Mouse (Mus musculus) heart, adult 2 months (tissue): Measurements from ENCODE around the gene Psmd9. TPM values are rescaled to one million over a fixed set of nuclear protein-coding genes. Genes with fewer than 3 reads are reported as not detected.
A peak's percentile ranks its signal among the peaks of the same experiment; 100 is the strongest.

ENCODE experiments used
- DNase-seq, 2 experiments: peaks; one replicate each; pipeline ENCODE4 v3.0.0; 2021
- H3K27ac ChIP-seq: fragments of 200-600 bp; 2 replicates; pipeline ENCODE4 v1.8.1; 2022
- H3K27me3 ChIP-seq: fragments of 200-500 bp; 2 replicates; pipeline ENCODE4 v1.6.1; 2012; ENCODE audit warnings: mild to moderate bottlenecking, low read length, inconsistent platforms, mixed read lengths; ENCODE audit not compliant: control insufficient read depth, insufficient read depth
- H3K36me3 ChIP-seq: fragments of 200-500 bp; 2 replicates; pipeline ENCODE4 v1.6.1; 2012; ENCODE audit warnings: low read length, inconsistent platforms; ENCODE audit not compliant: control insufficient read depth, insufficient read depth
- H3K4me1 ChIP-seq: fragments of 200-500 bp; 2 replicates; pipeline ENCODE4 v1.6.1; 2011; ENCODE audit warnings: low read length; ENCODE audit not compliant: control insufficient read depth, insufficient read depth
- H3K4me3 ChIP-seq: fragments of 200-600 bp; 2 replicates; pipeline ENCODE4 v1.8.1; 2022
- H3K79me2 ChIP-seq: fragments of 200-500 bp; replicated peaks from 2 replicates; pipeline ENCODE4 v1.6.1; 2012; ENCODE audit warnings: mild to moderate bottlenecking, inconsistent platforms, low read length, moderate library complexity, mixed read lengths; ENCODE audit not compliant: control insufficient read depth, insufficient read depth
- H3K9ac ChIP-seq: fragments of 200-500 bp; 2 replicates; pipeline ENCODE4 v1.6.1; 2012; ENCODE audit warnings: low read depth, mild to moderate bottlenecking, control low read depth, inconsistent platforms, low read length, mixed read lengths
- CTCF ChIP-seq: fragments of 200-600 bp; IDR thresholded peaks from 2 replicates; pipeline ENCODE4 v1.8.1; 2022; ENCODE audit warnings: antibody characterized with exemption, mild to moderate bottlenecking, moderate library complexity
- EP300 ChIP-seq: fragments of 200-500 bp; IDR thresholded peaks from 2 replicates; pipeline ENCODE4 v1.6.1; 2011; ENCODE audit warnings: low read depth, low read length, control low read depth; ENCODE audit not compliant: insufficient read depth
- POLR2A ChIP-seq: fragments of 200-500 bp; IDR thresholded peaks from 2 replicates; pipeline ENCODE4 v1.6.1; 2011; ENCODE audit warnings: mild to moderate bottlenecking, low read depth, low read length, control low read depth; ENCODE audit not compliant: insufficient read depth
- WGBS: fragments of 180-500 bp; shearing (Covaris S2); methylation state at CpG from one replicate; pipeline ENCODE4 v1.1.7; 2018; 5-methylcytosine and 5-hydroxymethylcytosine counted together
- intact Hi-C: fragments of 180-260 bp; cut with DNase I; formaldehyde crosslinking; loops from one replicate; pipeline ENCODE4 v1.15.1; 2025
- polyA plus RNA-seq: library from polyadenylated mRNA; depleted of rRNA; stranded (reverse); fragments of >200 nt; gene quantifications from 2 replicates; pipeline ENCODE4 v1.2.3, GENCODE M21; 2012; rRNA removed
- total RNA-seq, 2 experiments: library from RNA; stranded (reverse); gene quantifications; 2 replicates each; pipeline ENCODE4 v1.2.3; 2021

Gene Psmd9
- total and polyA plus RNA-seq, 3 experiments: 13.3 to 16.4 (median 14.8) TPM

GRCm38 (mm10) chr5:123296972-123297754 is 128.0 kb downstream of the Psmd9 start:
- WGBS: 56% methylated on average over 23 of the region's 23 CpGs

GRCm38 (mm10) chr5:123297830-123298229 is 128.6 kb downstream of the Psmd9 start:
- Histone ChIP-seq H3K36me3 (no peaks in the 10 kb centered on the region), H3K4me3 (no peak overlapping the region), H3K27me3 (no peaks in the 10 kb centered on the region), H3K4me1 (no peaks in the 10 kb centered on the region; the same call in 1 of the 2 replicates), H3K9ac (no peak overlapping the region), H3K79me2 (no peaks in the 10 kb centered on the region), H3K27ac (no peak overlapping the region)
- DNase-seq: no peak
- 77% methylated on average over 7 of the region's 7 CpGs for WGBS
- intact Hi-C loops: no loop called here
- TF ChIP-seq CTCF (no peak), EP300 (no peak), POLR2A (no peak)

More at GRCm38 (mm10) chr5:123296972-123297754, 128.0 kb downstream of the Psmd9 start:
- intact Hi-C loops: no loop called here
- no peaks in the 10 kb centered on the region; the same call in 1 of the 2 replicates for H3K4me1 ChIP-seq
- TF ChIP-seq POLR2A (no peak), EP300 (no peak), CTCF (no peak)
- no peaks in the 10 kb centered on the region for H3K79me2 ChIP-seq
- H3K9ac ChIP-seq: no peak overlapping the region
- no peaks in the 10 kb centered on the region for H3K27me3 ChIP-seq
- no peak overlapping the region for H3K4me3 ChIP-seq
- H3K36me3 ChIP-seq: no peaks in the 10 kb centered on the region
- no peak for DNase-seq
- H3K27ac ChIP-seq: no peak overlapping the region

- H3K9ac ChIP-seq: no peak overlapping the region
- H3K27me3 ChIP-seq: no peaks in the 10 kb centered on the region
- H3K27ac ChIP-seq: no peak overlapping the region
- H3K4me1 ChIP-seq: peaks cover 1% of the 10 kb centered on the region; the same call in 1 of the 2 replicates
- 92% methylated on average over 6 of the region's 6 CpGs for WGBS
- TF ChIP-seq EP300 (no peak), POLR2A (no peak), CTCF (peak; percentile 45)
- no peaks in the 10 kb centered on the region for H3K36me3 ChIP-seq
- intact Hi-C loops: no loop called here
- no peak for DNase-seq
- H3K79me2 ChIP-seq: no peaks in the 10 kb centered on the region
- no peak overlapping the region for H3K4me3 ChIP-seq
Measured at GRCm38 (mm10) chr5:123298526-123298925, 129.3 kb downstream of the Psmd9 start.

Other genes with a start within 250 kb of the Psmd9 start
- gene Kdm2b, start 179.6 kb upstream of the Psmd9 start, total RNA-seq: 10 to 100 TPM; 12.5 to 14.6 TPM
- 8.2 and 14.4 TPM in 2 replicates for gene Kdm2b, start 179.6 kb upstream of the Psmd9 start, polyA plus RNA-seq
- 10 to 100 TPM; 11.7 to 15.8 TPM for gene Orai1, start 154.3 kb upstream of the Psmd9 start, total RNA-seq
- 39.0 and 42.8 TPM in 2 replicates for gene Orai1, start 154.3 kb upstream of the Psmd9 start, polyA plus RNA-seq
- gene Morn3, start 122.4 kb upstream of the Psmd9 start, total RNA-seq: not detected
- not detected in 2 replicates for gene Morn3, start 122.4 kb upstream of the Psmd9 start, polyA plus RNA-seq
- gene Tmem120b, start 101.0 kb upstream of the Psmd9 start, total RNA-seq: 10 to 100 TPM in 1 of 2 experiments, 1 to 10 TPM in 1; 6.6 to 10.4 TPM
- 10.3 and 10.5 TPM in 2 replicates for gene Tmem120b, start 101.0 kb upstream of the Psmd9 start, polyA plus RNA-seq
- gene Rhof, start 36.7 kb upstream of the Psmd9 start, total RNA-seq: under 1 TPM; 0.64 to 0.70 TPM
- 1.6 and 2.3 TPM in 2 replicates for gene Rhof, start 36.7 kb upstream of the Psmd9 start, polyA plus RNA-seq
- 10 to 100 TPM; 12.9 to 19.4 TPM for gene Setd1b, start 27.2 kb upstream of the Psmd9 start, total RNA-seq
- 6.4 and 7.4 TPM in 2 replicates for gene Setd1b, start 27.2 kb upstream of the Psmd9 start, polyA plus RNA-seq
- gene Hpd, start 13.3 kb downstream of the Psmd9 start, total RNA-seq: not detected
- 0.61 and 0.97 TPM in 2 replicates for gene Hpd, start 13.3 kb downstream of the Psmd9 start, polyA plus RNA-seq
- gene Wdr66, start 82.7 kb downstream of the Psmd9 start, total RNA-seq: under 1 TPM; 0.52 to 0.65 TPM
- gene Wdr66, start 82.7 kb downstream of the Psmd9 start, polyA plus RNA-seq: 1.5 and 2.0 TPM in 2 replicates
- gene Bcl7a, start 174.4 kb downstream of the Psmd9 start, total RNA-seq: 10 to 100 TPM in 1 of 2 experiments, 1 to 10 TPM in 1; 9.2 to 10.3 TPM
- gene Bcl7a, start 174.4 kb downstream of the Psmd9 start, polyA plus RNA-seq: 6.3 and 8.3 TPM in 2 replicates
- gene Mlxip, start 225.4 kb downstream of the Psmd9 start, total RNA-seq: 10 to 100 TPM; 27.8 to 27.9 TPM
- gene Mlxip, start 225.4 kb downstream of the Psmd9 start, polyA plus RNA-seq: 34.3 and 45.4 TPM in 2 replicates